ENCODE assay signal across 23 mouse cellular contexts in the genomic region with DNA sequence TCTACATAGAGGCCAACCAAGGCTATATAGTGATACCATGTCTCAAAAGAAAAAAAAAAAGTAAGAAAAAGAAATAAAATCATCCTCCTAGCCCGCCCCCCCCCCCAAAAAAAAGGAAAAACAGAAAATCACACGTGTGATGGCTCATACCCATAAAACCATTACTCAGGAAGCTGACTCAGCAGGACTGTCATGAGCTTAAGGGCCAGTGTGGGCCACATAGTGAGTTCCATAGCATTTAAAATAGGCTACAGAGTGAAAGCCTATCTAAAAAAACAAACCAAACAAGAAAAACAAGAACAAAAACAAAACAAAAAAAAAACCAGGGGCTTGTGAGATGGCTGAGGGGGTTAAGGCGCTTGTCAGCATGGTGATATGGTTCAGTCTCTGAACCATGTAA. TPM values are rescaled to one million over a fixed set of nuclear protein-coding genes. Genes with fewer than 3 reads are reported as not detected.
"Had no signal": no experiment of that assay in that cellular context is flagged by ENCODE, and none has a peak within 500 bp of the region (broad histone marks: within the 10 kb centered on the region; RNA-seq: fewer than 3 reads in every experiment).

No protein-coding gene starts in this region.

- H3K4me3 ChIP-seq: lung, embryonic 15.5 days; megakaryocyte, embryonic 14.5 days; midbrain, embryonic 13.5 days; myocyte; neural tube, embryonic 13.5 days; neural tube, embryonic 15.5 days; stomach, embryonic 15.5 days had no signal

- H3K27ac ChIP-seq: lung, embryonic 15.5 days; midbrain, embryonic 13.5 days; neural tube, embryonic 13.5 days; neural tube, embryonic 15.5 days; stomach, embryonic 15.5 days; stomach, postnatal 0 days had no signal

- ATAC-seq: liver, postnatal 0 days; lung, postnatal 0 days; midbrain, embryonic 13.5 days; midbrain, embryonic 16.5 days had no signal

- H3K9me3 ChIP-seq: lung, embryonic 15.5 days; megakaryocyte, embryonic 14.5 days; midbrain, embryonic 13.5 days; neural tube, embryonic 13.5 days; neural tube, embryonic 15.5 days; stomach, embryonic 15.5 days had no signal

- DNase-seq: liver, postnatal 0 days; lung, adult 2 months; lung, postnatal 14 days; lung, postnatal 36 days; retina, postnatal 1 day; right cerebral cortex, adult 18-20 months; right cerebral cortex, postnatal 25 days; thymus, adult 2 months; thymus, postnatal 25 days; thymus, postnatal 4 days had no signal

- H3K9ac ChIP-seq: liver, postnatal 0 days; lung, embryonic 15.5 days; midbrain, embryonic 13.5 days; neural tube, embryonic 13.5 days; neural tube, embryonic 15.5 days; stomach, embryonic 15.5 days had no signal

- H3K4me2 ChIP-seq: lung, embryonic 15.5 days; midbrain, embryonic 11.5 days; midbrain, embryonic 13.5 days; neural tube, embryonic 13.5 days; neural tube, embryonic 15.5 days; stomach, embryonic 15.5 days had no signal

- H3K36me3 ChIP-seq: lung, embryonic 15.5 days; stomach, embryonic 15.5 days had no signal

- H3K27me3 ChIP-seq: lung, embryonic 15.5 days; neural tube, embryonic 13.5 days; neural tube, embryonic 15.5 days; stomach, embryonic 15.5 days had no signal

RNA-seq across cellular contexts. Expression of gene 6430531B16Rik, which starts 2.2 kb away (rescaled TPM):
- polyA plus RNA-seq: liver, postnatal 0 days; neural tube, embryonic 11.5 days had no signal

RNA-seq across cellular contexts. Expression of gene Utf1, which starts 37.2 kb away (rescaled TPM):
- polyA plus RNA-seq: liver, postnatal 0 days; lung, adult 2 months; lung, postnatal 0 days; midbrain, embryonic 11.5 days; midbrain, embryonic 13.5 days; midbrain, embryonic 16.5 days; myocyte; neural tube, embryonic 11.5 days; neural tube, embryonic 13.5 days; neural tube, embryonic 15.5 days; stomach, postnatal 0 days; urinary bladder, adult 2 months had no signal
